Mouse (Mus musculus): ENCODE measurements around the gene Zfp949. TPM values are rescaled to one million over a fixed set of nuclear protein-coding genes. Genes with fewer than 3 reads are reported as not detected.

Zfp949 gene
- 10 to 100 TPM in 1 of 2 experiments, 1 to 10 TPM in 1; 3.5 to 17.6 TPM for polyA plus RNA-seq (2017; shearing (Covaris generic))

DNA sequence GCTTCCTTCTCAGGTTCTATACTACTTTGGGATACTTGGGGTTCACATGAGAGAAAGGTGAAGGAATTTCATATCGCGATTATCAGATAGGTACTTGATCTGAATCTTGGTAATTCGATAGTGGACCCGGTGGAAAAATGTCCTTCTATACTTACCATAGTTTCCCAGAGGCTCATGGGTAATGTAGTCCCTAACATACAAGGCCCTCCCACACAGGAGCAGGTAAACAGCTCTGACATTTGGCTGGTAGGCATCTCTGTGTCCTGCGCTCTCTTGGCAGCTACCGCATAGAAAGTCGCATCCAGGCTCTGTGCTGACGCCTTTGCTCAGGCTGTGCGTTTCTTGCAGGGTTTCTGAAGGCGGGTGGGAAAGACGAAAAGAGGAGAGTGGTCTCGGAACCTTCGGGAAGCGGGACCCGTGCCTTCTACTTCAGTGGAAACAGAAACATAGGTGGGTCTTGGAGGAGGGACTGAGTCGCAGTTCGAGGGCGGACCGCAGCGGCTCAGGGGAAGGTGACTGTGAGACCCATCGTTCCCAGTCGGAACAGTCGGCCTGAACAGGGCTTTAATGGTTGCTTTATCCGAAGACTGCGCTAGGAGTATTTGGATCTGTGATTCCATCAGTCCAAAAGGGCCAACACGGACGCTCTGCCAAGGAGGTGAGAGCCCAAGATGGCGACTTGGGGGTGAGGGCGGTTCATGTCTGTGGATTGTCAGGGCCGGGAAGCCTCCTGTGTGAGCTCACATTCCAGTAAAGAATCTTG, at the start of gene Zfp949:
Gene Zfp949 (plus strand): TSS at position 170 of the 763 bp plus-strand sequence.

DNA sequence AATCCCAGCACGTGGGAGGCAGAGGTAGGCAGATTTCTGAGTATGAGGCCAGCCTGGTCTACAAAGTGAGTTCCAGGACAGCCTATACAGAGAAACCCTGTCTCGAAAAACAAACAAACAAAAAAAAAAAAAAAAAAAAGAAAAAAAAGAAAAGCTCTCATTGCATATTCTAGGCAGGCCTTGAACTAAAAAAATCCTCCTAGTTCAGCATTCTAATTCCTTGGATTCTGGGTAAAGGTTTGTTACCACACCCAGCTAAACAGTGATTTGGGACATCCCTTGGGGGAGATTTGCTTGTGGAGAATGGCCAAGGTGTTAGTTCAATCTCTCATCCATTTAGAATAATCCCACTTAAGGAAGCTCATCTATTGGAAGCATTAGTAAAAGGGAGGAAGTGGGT, 32.8 kb downstream of the Zfp949 start, which contains the start of gene Trim43a:
Gene Trim43a (plus strand): TSS at position 301 of the 400 bp plus-strand sequence.

Other genes starting within 250 kb of the Zfp949 start
- gene Nt5e, start 220.8 kb upstream of the Zfp949 start, polyA plus RNA-seq (2017; shearing (Covaris generic)), result 100 to 1,000 TPM; 147 to 232 TPM
- gene Snx14, start 109.1 kb upstream of the Zfp949 start, polyA plus RNA-seq (2017; shearing (Covaris generic)), result 10 to 100 TPM; 69.1 to 76.5 TPM
- gene Gm20537, start 91.4 kb upstream of the Zfp949 start, polyA plus RNA-seq (2017; shearing (Covaris generic)), result 1 to 10 TPM; 1.6 to 2.3 TPM
- 10 to 100 TPM; 67.3 to 74.1 TPM for gene Syncrip, start 65.4 kb upstream of the Zfp949 start, polyA plus RNA-seq (2017; shearing (Covaris generic))
- under 1 TPM; 0.51 to 0.74 TPM for gene Trim43a, start 32.9 kb downstream of the Zfp949 start, polyA plus RNA-seq (2017; shearing (Covaris generic))
- 100 to 1,000 TPM; 100 to 107 TPM for gene Mthfsl, start 172.3 kb downstream of the Zfp949 start, polyA plus RNA-seq (2017; shearing (Covaris generic))
- gene Bcl2a1d, start 183.9 kb downstream of the Zfp949 start, polyA plus RNA-seq (2017; shearing (Covaris generic)), result 10 to 100 TPM; 67.3 to 78.5 TPM

All from inflammation-experienced regulatory T-cells (primary cell).